Mouse (Mus musculus): ENCODE results near the gene Mllt3. TPM values are rescaled to one million over a fixed set of nuclear protein-coding genes. Genes with fewer than 3 reads are reported as not detected.

Mllt3 gene
- polyA plus RNA-seq, 1 experiment, result 15.6 TPM

DNA sequence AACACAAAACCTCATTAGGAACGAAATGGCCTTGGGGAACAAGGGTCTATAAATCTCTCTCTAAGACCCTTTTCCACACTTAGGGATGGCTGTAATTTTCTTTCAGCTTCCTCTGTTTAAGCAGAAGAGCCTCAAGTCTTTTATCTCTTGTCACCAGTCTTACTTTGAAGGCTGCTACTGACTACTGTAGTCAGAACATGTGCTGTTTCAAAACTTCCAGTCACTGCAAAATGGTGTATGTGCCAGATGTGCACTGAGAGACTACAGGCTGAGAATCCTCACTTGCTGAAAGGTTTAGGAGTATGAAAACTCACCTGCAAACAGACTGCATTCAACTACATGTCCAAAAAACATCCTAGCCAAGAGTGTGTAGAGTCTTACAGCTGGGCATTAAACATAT is 232.9 kb downstream of the Mllt3 start:
- H3K4me1 ChIP-seq (ENCODE audit: control insufficient read depth, insufficient read depth, low read length), result no peaks in the 10 kb centered on the region; the same call in 1 of the 2 replicates
- no peak overlapping the region for H3K27ac ChIP-seq (ENCODE audit: control insufficient read depth, insufficient read depth, low read depth, low read length, poor library complexity)
- TF ChIP-seq CTCF (IDR thresholded peaks at IDR 0.05; ENCODE audit: control insufficient read depth, insufficient read depth, low read length) (no peak), POLR2A (IDR thresholded peaks at IDR 0.05; ENCODE audit: borderline replicate concordance, control insufficient read depth, low read depth, low read length) (no peak)
- H3K4me3 ChIP-seq (replicated peaks; ENCODE audit: control insufficient read depth, low read depth, low read length), result no peak overlapping the region
- WGBS, result 74% methylated on average over 1 of the region's 1 CpGs

DNA sequence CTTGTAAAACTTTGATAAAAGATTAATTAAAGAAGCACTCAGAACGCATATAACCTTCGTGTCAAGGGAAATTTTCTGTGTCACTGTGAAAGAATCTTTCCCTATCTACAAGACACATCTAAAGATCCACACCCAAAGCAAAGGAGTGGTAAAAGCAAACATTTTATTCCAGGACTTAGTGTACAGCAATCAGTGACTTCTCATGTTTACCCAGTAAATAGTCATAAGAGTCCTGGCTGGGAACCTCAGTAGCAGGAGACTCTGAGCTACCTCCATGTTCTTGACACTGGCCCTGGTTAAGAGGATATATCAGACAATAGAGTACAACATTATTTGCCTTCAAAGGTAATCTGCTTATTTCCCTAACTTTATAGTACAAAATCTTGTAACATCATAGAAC is 233.7 kb downstream of the Mllt3 start:
- no peak for TF ChIP-seq POLR2A (IDR thresholded peaks at IDR 0.05; ENCODE audit: borderline replicate concordance, control insufficient read depth, low read depth, low read length)
- TF ChIP-seq CTCF (IDR thresholded peaks at IDR 0.05; ENCODE audit: control insufficient read depth, insufficient read depth, low read length), result no peak
- WGBS, result 78% methylated on average over 2 of the region's 2 CpGs
- no peak overlapping the region for H3K27ac ChIP-seq (ENCODE audit: control insufficient read depth, insufficient read depth, low read depth, low read length, poor library complexity)
- no peak overlapping the region for H3K4me3 ChIP-seq (replicated peaks; ENCODE audit: control insufficient read depth, low read depth, low read length)
- no peaks in the 10 kb centered on the region; the same call in 1 of the 2 replicates for H3K4me1 ChIP-seq (ENCODE audit: control insufficient read depth, insufficient read depth, low read length)

DNA sequence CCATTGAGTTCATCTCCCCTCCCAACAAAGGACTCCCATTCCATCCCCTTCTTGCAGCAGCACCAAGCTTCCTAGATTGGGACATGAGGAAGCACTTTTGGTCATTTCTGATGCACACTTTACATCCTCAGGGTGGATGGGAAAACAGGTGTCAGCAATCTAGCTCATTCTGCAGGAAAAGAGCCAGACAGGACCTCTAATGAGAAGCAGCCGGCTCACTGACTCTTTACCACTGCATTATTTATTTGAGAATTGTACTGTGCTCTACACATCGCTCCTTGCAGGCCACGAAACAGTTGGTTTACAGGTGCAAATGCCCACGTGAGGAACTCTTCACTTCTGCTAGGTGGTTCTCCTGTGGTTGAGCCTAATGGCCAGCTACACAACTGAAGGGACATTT is 237.9 kb downstream of the Mllt3 start:
- no peak overlapping the region for H3K4me3 ChIP-seq (replicated peaks; ENCODE audit: control insufficient read depth, low read depth, low read length)
- 79% methylated on average over 4 of the region's 4 CpGs for WGBS
- H3K27ac ChIP-seq (ENCODE audit: control insufficient read depth, insufficient read depth, low read depth, low read length, poor library complexity), result no peak overlapping the region
- TF ChIP-seq POLR2A (IDR thresholded peaks at IDR 0.05; ENCODE audit: borderline replicate concordance, control insufficient read depth, low read depth, low read length) (no peak), CTCF (IDR thresholded peaks at IDR 0.05; ENCODE audit: control insufficient read depth, insufficient read depth, low read length) (no peak)
- H3K4me1 ChIP-seq (ENCODE audit: control insufficient read depth, insufficient read depth, low read length), result no peaks in the 10 kb centered on the region; the same call in 1 of the 2 replicates

- 81% methylated on average over 3 of the region's 3 CpGs for WGBS
- no peak for TF ChIP-seq POLR2A (IDR thresholded peaks at IDR 0.05; ENCODE audit: borderline replicate concordance, control insufficient read depth, low read depth, low read length)
- TF ChIP-seq CTCF (IDR thresholded peaks at IDR 0.05; ENCODE audit: control insufficient read depth, insufficient read depth, low read length), result no peak
Measured at GRCm38 (mm10) chr4:87794216-87794615, 238.9 kb downstream of the Mllt3 start.

DNA sequence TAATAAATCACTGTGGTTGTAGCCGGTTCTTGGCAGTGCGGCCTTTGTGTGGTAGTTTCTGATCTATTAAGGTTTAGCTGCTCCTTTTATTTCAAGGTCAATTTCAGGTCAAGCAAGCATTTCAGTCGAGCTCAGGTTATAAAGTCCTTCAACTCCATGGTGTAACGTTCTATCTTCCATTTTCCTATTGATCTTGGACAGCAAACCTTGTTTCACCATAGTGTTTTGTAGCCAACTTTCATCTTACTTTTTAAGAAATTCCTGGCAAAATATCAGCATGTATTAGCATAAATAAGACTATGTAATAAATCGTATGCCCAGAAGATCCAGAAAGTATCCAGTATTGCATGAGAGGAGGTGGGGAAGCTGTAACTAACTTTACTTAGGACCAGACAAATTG is 240.7 kb downstream of the Mllt3 start:
- Histone ChIP-seq H3K4me1 (ENCODE audit: control insufficient read depth, insufficient read depth, low read length) (no peaks in the 10 kb centered on the region; the same call in 1 of the 2 replicates), H3K4me3 (replicated peaks; ENCODE audit: control insufficient read depth, low read depth, low read length) (no peak overlapping the region), H3K27ac (ENCODE audit: control insufficient read depth, insufficient read depth, low read depth, low read length, poor library complexity) (no peak overlapping the region)
- TF ChIP-seq POLR2A (IDR thresholded peaks at IDR 0.05; ENCODE audit: borderline replicate concordance, control insufficient read depth, low read depth, low read length), result no peak
- no peak for TF ChIP-seq CTCF (IDR thresholded peaks at IDR 0.05; ENCODE audit: control insufficient read depth, insufficient read depth, low read length)
- 78% methylated on average over 5 of the region's 5 CpGs for WGBS

More at GRCm38 (mm10) chr4:87794216-87794615, 238.9 kb downstream of the Mllt3 start:
- Histone ChIP-seq H3K27ac (ENCODE audit: control insufficient read depth, insufficient read depth, low read depth, low read length, poor library complexity) (no peak overlapping the region), H3K4me3 (replicated peaks; ENCODE audit: control insufficient read depth, low read depth, low read length) (no peak overlapping the region), H3K4me1 (ENCODE audit: control insufficient read depth, insufficient read depth, low read length) (no peaks in the 10 kb centered on the region; the same call in 1 of the 2 replicates)

GRCm38 (mm10) chr4:87789446-87789845 is 243.7 kb downstream of the Mllt3 start:
- no peak overlapping the region for H3K27ac ChIP-seq (ENCODE audit: control insufficient read depth, insufficient read depth, low read depth, low read length, poor library complexity)
- TF ChIP-seq POLR2A (IDR thresholded peaks at IDR 0.05; ENCODE audit: borderline replicate concordance, control insufficient read depth, low read depth, low read length) (no peak), CTCF (IDR thresholded peaks at IDR 0.05; ENCODE audit: control insufficient read depth, insufficient read depth, low read length) (no peak)
- no peak overlapping the region for H3K4me3 ChIP-seq (replicated peaks; ENCODE audit: control insufficient read depth, low read depth, low read length)
- H3K4me1 ChIP-seq (ENCODE audit: control insufficient read depth, insufficient read depth, low read length), result no peaks in the 10 kb centered on the region
- WGBS, result 93% methylated on average over 7 of the region's 7 CpGs

DNA sequence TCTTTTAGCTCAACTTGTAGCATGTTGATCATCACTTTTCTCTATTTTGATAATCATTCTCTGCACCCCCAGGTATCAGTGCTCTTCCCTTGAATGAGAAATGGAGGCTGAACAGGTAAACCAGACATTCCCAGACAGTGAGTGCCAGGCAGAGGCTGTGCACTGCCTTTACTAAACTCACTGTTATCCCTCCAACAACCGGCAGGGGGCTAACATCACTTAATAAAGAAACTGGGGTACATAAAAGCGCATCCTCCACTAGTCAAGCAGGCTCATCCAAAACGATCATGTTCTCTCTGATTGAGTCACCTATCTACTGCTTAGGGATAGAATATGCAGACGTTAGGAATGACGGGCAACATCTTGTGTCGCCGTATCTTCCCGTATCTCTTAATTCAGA is 244.5 kb downstream of the Mllt3 start:
- Histone ChIP-seq H3K4me1 (ENCODE audit: control insufficient read depth, insufficient read depth, low read length) (no peaks in the 10 kb centered on the region), H3K27ac (ENCODE audit: control insufficient read depth, insufficient read depth, low read depth, low read length, poor library complexity) (no peak overlapping the region), H3K4me3 (replicated peaks; ENCODE audit: control insufficient read depth, low read depth, low read length) (no peak overlapping the region)
- TF ChIP-seq CTCF (IDR thresholded peaks at IDR 0.05; ENCODE audit: control insufficient read depth, insufficient read depth, low read length) (no peak), POLR2A (IDR thresholded peaks at IDR 0.05; ENCODE audit: borderline replicate concordance, control insufficient read depth, low read depth, low read length) (no peak)
- WGBS, result 68% methylated on average over 8 of the region's 8 CpGs

GRCm38 (mm10) chr4:87785132-87786074 is 247.8 kb downstream of the Mllt3 start:
- H3K4me1 ChIP-seq (ENCODE audit: control insufficient read depth, insufficient read depth, low read length), result no peaks in the 10 kb centered on the region
- 66% methylated on average over 12 of the region's 12 CpGs for WGBS
- no peak overlapping the region for H3K4me3 ChIP-seq (replicated peaks; ENCODE audit: control insufficient read depth, low read depth, low read length)
- H3K27ac ChIP-seq (ENCODE audit: control insufficient read depth, insufficient read depth, low read depth, low read length, poor library complexity), result no peak overlapping the region
- TF ChIP-seq CTCF (IDR thresholded peaks at IDR 0.05; ENCODE audit: control insufficient read depth, insufficient read depth, low read length) (peak; percentile 31; the same call in 1 of the 2 replicates), POLR2A (IDR thresholded peaks at IDR 0.05; ENCODE audit: borderline replicate concordance, control insufficient read depth, low read depth, low read length) (no peak)
